Mouse (Mus musculus) heart, adult 2 months (tissue): ENCODE data around the gene Magi2. TPM values are rescaled to one million over a fixed set of nuclear protein-coding genes. Genes with fewer than 3 reads are reported as not detected.

Experiments used
- DNase-seq, 2 experiments: peaks; one replicate each; pipeline ENCODE4 v3.0.0; 2021
- H3K27ac ChIP-seq: fragments of 200-600 bp; 2 replicates; pipeline ENCODE4 v1.8.1; 2022
- H3K27me3 ChIP-seq: fragments of 200-500 bp; 2 replicates; pipeline ENCODE4 v1.6.1; 2012; ENCODE audit warnings: mild to moderate bottlenecking, low read length, inconsistent platforms, mixed read lengths; ENCODE audit not compliant: control insufficient read depth, insufficient read depth
- H3K36me3 ChIP-seq: fragments of 200-500 bp; 2 replicates; pipeline ENCODE4 v1.6.1; 2012; ENCODE audit warnings: low read length, inconsistent platforms; ENCODE audit not compliant: control insufficient read depth, insufficient read depth
- H3K4me1 ChIP-seq: fragments of 200-500 bp; 2 replicates; pipeline ENCODE4 v1.6.1; 2011; ENCODE audit warnings: low read length; ENCODE audit not compliant: control insufficient read depth, insufficient read depth
- H3K4me3 ChIP-seq: fragments of 200-600 bp; 2 replicates; pipeline ENCODE4 v1.8.1; 2022
- H3K79me2 ChIP-seq: fragments of 200-500 bp; replicated peaks from 2 replicates; pipeline ENCODE4 v1.6.1; 2012; ENCODE audit warnings: mild to moderate bottlenecking, inconsistent platforms, low read length, moderate library complexity, mixed read lengths; ENCODE audit not compliant: control insufficient read depth, insufficient read depth
- H3K9ac ChIP-seq: fragments of 200-500 bp; 2 replicates; pipeline ENCODE4 v1.6.1; 2012; ENCODE audit warnings: low read depth, mild to moderate bottlenecking, control low read depth, inconsistent platforms, low read length, mixed read lengths
- CTCF ChIP-seq: fragments of 200-600 bp; IDR thresholded peaks from 2 replicates; pipeline ENCODE4 v1.8.1; 2022; ENCODE audit warnings: antibody characterized with exemption, mild to moderate bottlenecking, moderate library complexity
- EP300 ChIP-seq: fragments of 200-500 bp; IDR thresholded peaks from 2 replicates; pipeline ENCODE4 v1.6.1; 2011; ENCODE audit warnings: low read depth, low read length, control low read depth; ENCODE audit not compliant: insufficient read depth
- POLR2A ChIP-seq: fragments of 200-500 bp; IDR thresholded peaks from 2 replicates; pipeline ENCODE4 v1.6.1; 2011; ENCODE audit warnings: mild to moderate bottlenecking, low read depth, low read length, control low read depth; ENCODE audit not compliant: insufficient read depth
- WGBS: fragments of 180-500 bp; shearing (Covaris S2); methylation state at CpG from one replicate; pipeline ENCODE4 v1.1.7; 2018; 5-methylcytosine and 5-hydroxymethylcytosine counted together
- intact Hi-C: fragments of 180-260 bp; cut with DNase I; formaldehyde crosslinking; loops from one replicate; pipeline ENCODE4 v1.15.1; 2025
- polyA plus RNA-seq: library from polyadenylated mRNA; depleted of rRNA; stranded (reverse); fragments of >200 nt; gene quantifications from 2 replicates; pipeline ENCODE4 v1.2.3, GENCODE M21; 2012
- total RNA-seq, 2 experiments: library from RNA; stranded (reverse); gene quantifications; 2 replicates each; pipeline ENCODE4 v1.2.3; 2021

Gene Magi2
- total and polyA plus RNA-seq, 3 experiments = 2.0 to 8.2 (median 7.0) TPM

DNA sequence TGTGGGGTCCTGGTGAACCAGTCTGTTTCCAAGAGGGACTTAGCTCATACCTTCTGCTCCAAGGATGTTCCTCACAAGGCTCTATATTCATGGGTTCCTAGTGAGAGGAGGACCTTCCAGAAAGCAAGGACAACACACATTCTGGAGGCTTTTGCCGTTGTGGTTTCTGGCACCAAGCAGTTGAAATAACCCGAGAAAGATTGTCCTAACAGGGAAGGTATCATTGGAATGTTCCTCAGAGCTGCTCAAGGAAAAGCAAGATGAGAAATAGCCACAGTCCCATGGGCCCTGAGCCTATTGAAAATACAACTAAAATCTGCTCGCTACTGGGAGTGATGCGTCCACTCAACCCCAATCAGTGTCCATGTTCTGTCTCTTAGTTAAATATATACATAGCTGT is 1353.8 kb downstream of the Magi2 start:
- intact Hi-C loops = no loop called here
- whole genome bisulfite sequencing = 83% methylated on average over 4 of the region's 4 CpGs
- no peak overlapping the region for H3K4me3 ChIP-seq

GRCm38 (mm10) chr5:20582995-20583435 is 1356.2 kb downstream of the Magi2 start:
- H3K4me1 ChIP-seq = no peaks in the 10 kb centered on the region
- no peak overlapping the region for H3K4me3 ChIP-seq
- H3K79me2 ChIP-seq = no peaks in the 10 kb centered on the region
- H3K27ac ChIP-seq = no peak overlapping the region
- WGBS = 27% methylated on average over 10 of the region's 10 CpGs
- no peak for TF ChIP-seq EP300
- no peak for TF ChIP-seq POLR2A
- no peak for TF ChIP-seq CTCF
- H3K9ac ChIP-seq = no peak overlapping the region
- H3K36me3 ChIP-seq = no peaks in the 10 kb centered on the region
- intact Hi-C loops = no loop called here
- DNase-seq = no peak
- H3K27me3 ChIP-seq = no peaks in the 10 kb centered on the region

More for the DNA sequence above, 1353.8 kb downstream of the Magi2 start:
- no peak overlapping the region for H3K27ac ChIP-seq
- no peak overlapping the region for H3K9ac ChIP-seq
- no peaks in the 10 kb centered on the region for H3K27me3 ChIP-seq
- H3K4me1 ChIP-seq = no peaks in the 10 kb centered on the region
- DNase-seq = no peak
- no peaks in the 10 kb centered on the region for H3K79me2 ChIP-seq
- H3K36me3 ChIP-seq = no peaks in the 10 kb centered on the region
- no peak for TF ChIP-seq CTCF
- no peak for TF ChIP-seq POLR2A

DNA sequence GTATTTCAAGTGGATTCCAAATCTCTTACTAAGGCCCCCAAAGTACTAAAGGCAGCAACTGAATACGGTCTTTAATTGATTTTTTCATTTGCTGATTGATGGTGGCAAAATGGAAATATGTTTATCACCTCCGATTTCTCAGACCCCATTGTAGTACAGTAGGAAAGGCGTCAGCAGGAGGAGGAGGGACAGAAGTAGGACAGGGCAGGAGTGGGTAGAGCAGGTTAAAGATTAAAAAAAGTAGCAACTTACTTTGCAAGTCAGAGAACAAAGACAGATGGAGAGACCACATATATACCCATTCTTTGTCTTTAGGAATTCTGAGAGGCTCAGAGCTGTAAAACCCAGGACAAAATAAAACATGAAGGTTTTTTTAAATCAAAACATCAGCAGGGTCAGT is 1356.8 kb downstream of the Magi2 start:
- Histone ChIP-seq H3K79me2 (no peaks in the 10 kb centered on the region), H3K36me3 (no peaks in the 10 kb centered on the region), H3K27me3 (no peaks in the 10 kb centered on the region), H3K9ac (no peak overlapping the region), H3K4me3 (no peak overlapping the region), H3K27ac (no peak overlapping the region), H3K4me1 (no peaks in the 10 kb centered on the region)
- TF ChIP-seq EP300 (no peak), POLR2A (no peak), CTCF (no peak)
- intact Hi-C loops = no loop called here
- 63% methylated on average over 3 of the region's 3 CpGs for WGBS
- DNase-seq = no peak

DNA sequence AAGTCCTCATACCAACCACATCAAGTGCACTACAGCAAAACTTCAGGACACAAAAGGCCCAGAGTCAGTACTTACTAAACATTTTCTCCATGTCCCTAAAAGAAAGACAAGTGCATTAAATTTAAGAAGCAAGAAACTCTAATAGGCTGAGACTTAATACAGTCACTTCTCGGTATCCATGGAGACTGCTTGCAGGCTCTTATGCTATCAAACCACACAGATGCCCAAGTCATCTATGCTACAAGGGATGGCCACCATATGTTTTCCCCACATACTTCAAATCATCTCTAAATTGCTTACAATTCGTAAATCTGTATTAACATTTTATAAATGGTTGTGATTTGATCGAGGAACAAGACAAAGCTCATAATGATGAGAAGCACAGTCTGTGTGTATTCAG is 1357.9 kb downstream of the Magi2 start:
- no peaks in the 10 kb centered on the region for H3K79me2 ChIP-seq
- intact Hi-C loops = no loop called here
- 89% methylated on average over 3 of the region's 3 CpGs for WGBS
- no peaks in the 10 kb centered on the region for H3K4me1 ChIP-seq
- no peak for TF ChIP-seq EP300
- TF ChIP-seq POLR2A = no peak
- no peak for TF ChIP-seq CTCF
- H3K27ac ChIP-seq = no peak overlapping the region
- no peak for DNase-seq
- no peak overlapping the region for H3K9ac ChIP-seq
- H3K36me3 ChIP-seq = no peaks in the 10 kb centered on the region
- no peak overlapping the region for H3K4me3 ChIP-seq
- H3K27me3 ChIP-seq = no peaks in the 10 kb centered on the region

DNA sequence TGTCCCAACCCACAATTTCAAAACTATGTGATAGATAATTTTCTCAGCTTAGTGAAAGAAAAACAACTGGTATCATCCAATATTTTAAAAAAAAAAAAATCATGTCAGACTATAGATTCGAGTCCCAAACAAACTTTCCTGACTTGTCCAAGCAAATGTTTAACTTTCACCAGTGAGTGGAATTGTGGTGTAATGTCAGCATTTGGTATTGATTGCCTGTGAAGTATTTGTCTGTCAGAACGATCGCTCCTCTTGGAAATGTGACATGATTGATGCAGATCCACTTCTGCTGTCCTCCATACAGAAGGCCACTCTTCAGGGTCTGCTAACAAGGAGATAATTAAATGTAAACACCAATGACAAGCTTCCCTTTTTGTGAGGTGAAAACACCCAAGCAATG is 1362.9 kb downstream of the Magi2 start:
- no peak for DNase-seq
- no peaks in the 10 kb centered on the region for H3K27me3 ChIP-seq
- H3K9ac ChIP-seq = no peak overlapping the region
- no peaks in the 10 kb centered on the region for H3K4me1 ChIP-seq
- H3K79me2 ChIP-seq = no peaks in the 10 kb centered on the region
- TF ChIP-seq EP300 (no peak), CTCF (no peak), POLR2A (no peak)
- H3K27ac ChIP-seq = no peak overlapping the region
- intact Hi-C loops = no loop called here
- no peaks in the 10 kb centered on the region for H3K36me3 ChIP-seq
- H3K4me3 ChIP-seq = no peak overlapping the region
- 63% methylated on average over 3 of the region's 3 CpGs for WGBS

- no peak for DNase-seq
- intact Hi-C loops = no loop called here
- no peaks in the 10 kb centered on the region for H3K27me3 ChIP-seq
- no peak overlapping the region for H3K4me3 ChIP-seq
- H3K27ac ChIP-seq = no peak overlapping the region
- WGBS = 73% methylated on average over 3 of the region's 3 CpGs
- no peaks in the 10 kb centered on the region for H3K4me1 ChIP-seq
- TF ChIP-seq POLR2A (no peak), CTCF (no peak), EP300 (no peak)
- no peaks in the 10 kb centered on the region for H3K79me2 ChIP-seq
- H3K36me3 ChIP-seq = no peaks in the 10 kb centered on the region
- no peak overlapping the region for H3K9ac ChIP-seq
Observed at GRCm38 (mm10) chr5:20598196-20598595, 1371.4 kb downstream of the Magi2 start.

DNA sequence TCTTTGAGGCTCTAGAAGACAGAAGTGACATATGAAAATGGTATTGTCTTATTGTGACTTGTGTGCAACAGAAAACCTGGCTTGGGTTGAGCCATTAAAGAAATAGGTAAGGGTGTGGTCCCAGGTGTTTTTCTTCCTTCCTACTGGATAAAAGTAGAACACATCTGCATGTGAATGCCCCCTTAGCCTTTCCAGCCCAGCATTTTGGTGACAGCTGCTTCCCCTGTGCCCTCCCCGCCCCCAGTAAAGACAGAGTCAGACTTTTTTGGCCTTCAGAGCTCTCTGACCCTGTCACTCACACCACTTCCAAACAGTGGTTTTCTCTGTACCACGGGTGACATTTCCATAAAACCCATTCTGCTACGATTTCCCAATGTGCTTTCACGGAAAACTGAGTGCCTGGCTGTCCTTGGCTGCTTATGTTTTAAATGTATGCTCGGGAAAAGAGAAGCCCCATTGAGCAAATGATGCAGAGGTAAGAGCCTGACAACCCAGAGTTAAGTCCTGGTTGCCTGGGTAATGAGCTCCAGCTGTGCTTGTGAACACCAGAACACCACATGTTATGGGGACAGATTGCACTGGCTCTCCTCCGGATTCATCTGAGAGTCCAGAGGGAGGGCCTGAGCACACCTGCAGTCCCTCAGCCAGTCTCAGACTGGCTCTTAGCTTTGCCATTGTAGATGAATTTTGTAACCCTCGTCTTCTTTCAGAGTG is 1377.1 kb downstream of the Magi2 start:
- no peak overlapping the region for H3K9ac ChIP-seq
- no peaks in the 10 kb centered on the region for H3K79me2 ChIP-seq
- H3K27me3 ChIP-seq = no peaks in the 10 kb centered on the region
- no peaks in the 10 kb centered on the region for H3K36me3 ChIP-seq
- intact Hi-C loops = no loop called here
- 55% methylated on average over 7 of the region's 7 CpGs for WGBS
- H3K4me1 ChIP-seq = no peaks in the 10 kb centered on the region
- no peak for TF ChIP-seq POLR2A
- TF ChIP-seq CTCF = no peak
- TF ChIP-seq EP300 = no peak
- no peak overlapping the region for H3K4me3 ChIP-seq
- H3K27ac ChIP-seq = no peak overlapping the region
- no peak for DNase-seq
